Mouse (Mus musculus) liver, embryonic 12.5 days (tissue): ENCODE measurements at regions not wholly inside any gene's neighbourhood (a gene's known extent, or its start where the extent isn't known, plus 50 kb on each side); places are given as distances from the start of the nearest gene placed in this dataset.
"Not testable (repeated sequence)": the region's sequence is repeated elsewhere in the genome, so short reads cannot be mapped to it uniquely, and the experiment has no call there.

Source experiments
- ATAC-seq: fragments of 200-750 bp; cut with Nextera tagmentation; 2 replicates; pipeline ENCODE4 v1.8.0; 2017; ENCODE audit warnings: moderate number of reproducible peaks, mild to moderate bottlenecking, moderate library complexity
- H3K27ac ChIP-seq: fragments of 300-500 bp; sonication (generic); 2 replicates; pipeline ENCODE4 v1.5.1; 2016; ENCODE audit warnings: mild to moderate bottlenecking
- H3K27me3 ChIP-seq: fragments of 300-500 bp; sonication (generic); replicated peaks from 2 replicates; pipeline ENCODE4 v1.6.1; 2016; ENCODE audit warnings: mild to moderate bottlenecking, moderate library complexity
- H3K36me3 ChIP-seq: fragments of 300-500 bp; sonication (generic); 2 replicates; pipeline ENCODE4 v1.6.1; 2016; ENCODE audit warnings: mild to moderate bottlenecking, moderate library complexity
- H3K4me1 ChIP-seq: fragments of 300-500 bp; sonication (generic); 2 replicates; pipeline ENCODE4 v1.6.1; 2016
- H3K4me2 ChIP-seq: fragments of 300-500 bp; sonication (generic); 2 replicates; pipeline ENCODE4 v1.6.1; 2016; ENCODE audit warnings: mild to moderate bottlenecking, moderate library complexity
- H3K4me3 ChIP-seq: fragments of 300-500 bp; sonication (generic); 2 replicates; pipeline ENCODE4 v1.5.1; 2016; ENCODE audit warnings: mild to moderate bottlenecking, moderate library complexity
- H3K9ac ChIP-seq: fragments of 300-500 bp; sonication (generic); 2 replicates; pipeline ENCODE4 v1.6.1; 2016; ENCODE audit warnings: mild to moderate bottlenecking, moderate library complexity
- H3K9me3 ChIP-seq: fragments of 300-500 bp; sonication (generic); replicated peaks from 2 replicates; pipeline ENCODE4 v1.6.1; 2016; ENCODE audit warnings: mild to moderate bottlenecking, moderate library complexity
- WGBS: fragments of 180-500 bp; shearing (Covaris S2); methylation state at CpG from one replicate; pipeline ENCODE4 v1.1.7; 2016; ENCODE audit not compliant: insufficient replicate concordance; 5-methylcytosine and 5-hydroxymethylcytosine counted together

DNA sequence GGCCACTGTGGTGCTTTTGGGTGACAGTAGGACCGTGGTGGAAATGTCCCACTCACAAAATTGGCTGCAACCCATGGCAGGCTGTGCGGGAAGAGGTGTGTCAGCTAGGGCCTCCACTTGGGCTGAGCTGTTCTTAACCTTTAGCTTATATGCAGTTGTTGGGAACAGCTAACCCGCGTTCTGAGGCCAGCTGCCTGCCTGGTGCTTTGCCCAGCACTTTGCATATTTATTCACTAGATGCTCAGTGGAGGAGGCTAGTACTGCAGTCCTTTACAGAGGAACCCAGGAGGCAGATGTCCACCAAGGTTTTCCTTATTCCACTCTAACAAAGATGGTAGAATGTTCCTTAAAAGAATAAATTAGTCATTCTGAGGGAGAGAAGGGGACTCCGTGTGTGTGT is 101.3 kb downstream of the Sox2 start:
- no peak for ATAC-seq
- H3K9ac ChIP-seq, result no peak overlapping the region

GRCm38 (mm10) chr3:34753557-34753956 is 103.4 kb downstream of the Sox2 start:
- Histone ChIP-seq H3K27ac (no peak overlapping the region), H3K4me2 (no peak overlapping the region), H3K4me3 (no peak overlapping the region), H3K9me3 (no peaks in the 10 kb centered on the region), H3K9ac (no peak overlapping the region), H3K27me3 (no peaks in the 10 kb centered on the region), H3K4me1 (no peaks in the 10 kb centered on the region), H3K36me3 (no peaks in the 10 kb centered on the region)
- no peak for ATAC-seq
- 32% methylated on average over 8 of the region's 8 CpGs for WGBS

More for the DNA sequence above, 101.3 kb downstream of the Sox2 start:
- H3K36me3 ChIP-seq, result no peaks in the 10 kb centered on the region
- H3K9me3 ChIP-seq, result no peaks in the 10 kb centered on the region
- no peak overlapping the region for H3K4me2 ChIP-seq
- no peaks in the 10 kb centered on the region for H3K4me1 ChIP-seq
- no peak overlapping the region for H3K27ac ChIP-seq
- H3K4me3 ChIP-seq, result no peak overlapping the region
- no peaks in the 10 kb centered on the region for H3K27me3 ChIP-seq
- 61% methylated on average over 5 of the region's 5 CpGs for whole genome bisulfite sequencing

DNA sequence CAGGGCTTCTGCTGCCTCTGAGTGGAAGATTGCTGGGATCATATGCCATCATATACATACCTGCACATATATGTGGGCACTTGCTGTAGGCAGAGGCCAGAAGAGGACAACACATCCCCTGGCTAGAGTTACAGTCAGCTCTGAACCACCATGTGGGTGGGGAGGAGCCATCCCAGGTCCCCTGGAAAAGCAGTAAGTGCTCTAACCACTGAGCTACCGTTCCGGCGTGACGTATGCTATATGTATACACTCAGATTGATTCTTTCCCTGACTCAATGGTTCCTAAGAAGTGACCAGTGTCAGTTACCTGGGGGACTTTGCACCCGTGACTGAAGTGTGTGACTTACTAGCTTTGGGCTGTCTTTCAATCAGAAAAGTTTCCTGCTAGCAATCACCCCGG is 104.6 kb downstream of the Sox2 start:
- no peak overlapping the region for H3K4me2 ChIP-seq
- no peaks in the 10 kb centered on the region for H3K4me1 ChIP-seq
- H3K9ac ChIP-seq, result no peak overlapping the region
- no peak for ATAC-seq
- WGBS, result 74% methylated on average over 6 of the region's 6 CpGs
- H3K4me3 ChIP-seq, result no peak overlapping the region
- no peaks in the 10 kb centered on the region for H3K27me3 ChIP-seq
- H3K27ac ChIP-seq, result no peak overlapping the region
- no peaks in the 10 kb centered on the region for H3K36me3 ChIP-seq
- H3K9me3 ChIP-seq, result no peaks in the 10 kb centered on the region

DNA sequence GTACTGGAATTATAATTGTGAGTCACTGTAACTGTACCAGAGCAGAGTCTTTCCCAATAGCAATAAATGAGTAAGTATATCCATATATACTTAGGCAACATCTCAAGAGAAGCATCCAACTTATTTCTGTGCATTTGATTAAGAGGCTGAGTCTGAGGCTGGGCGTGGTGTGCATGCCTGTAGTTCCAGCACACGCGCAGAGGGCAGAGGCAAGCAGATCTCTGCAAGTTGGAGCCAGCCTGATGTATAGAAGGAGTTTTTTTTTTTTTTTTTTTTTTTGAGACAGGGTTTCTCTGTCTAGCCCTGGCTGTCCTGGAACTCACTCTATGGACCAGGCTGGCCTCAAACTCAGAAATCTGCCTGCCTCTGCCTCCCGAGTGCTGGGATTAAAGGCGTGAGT is 105.1 kb downstream of the Sox2 start:
- not testable (repeated sequence) for ATAC-seq, H3K27ac ChIP-seq, H3K27me3 ChIP-seq, H3K4me3 ChIP-seq, H3K9me3 ChIP-seq, H3K36me3 ChIP-seq, H3K4me1 ChIP-seq, H3K9ac ChIP-seq, H3K4me2 ChIP-seq
- 71% methylated on average over 5 of the region's 5 CpGs for WGBS

GRCm38 (mm10) chr3:34756632-34757031 is 106.4 kb downstream of the Sox2 start:
- WGBS, result 34% methylated on average over 7 of the region's 7 CpGs
- Histone ChIP-seq H3K9me3 (no peaks in the 10 kb centered on the region), H3K4me3 (no peak overlapping the region), H3K4me1 (no peaks in the 10 kb centered on the region), H3K4me2 (no peak overlapping the region), H3K27ac (no peak overlapping the region), H3K9ac (no peak overlapping the region), H3K36me3 (no peaks in the 10 kb centered on the region), H3K27me3 (no peaks in the 10 kb centered on the region)
- ATAC-seq, result no peak

- H3K27me3 ChIP-seq, result no peaks in the 10 kb centered on the region
- H3K9me3 ChIP-seq, result no peaks in the 10 kb centered on the region
- no peak overlapping the region for H3K9ac ChIP-seq
- no peak overlapping the region for H3K4me2 ChIP-seq
- ATAC-seq, result no peak
- no peak overlapping the region for H3K27ac ChIP-seq
- no peaks in the 10 kb centered on the region for H3K4me1 ChIP-seq
- 42% methylated on average over 6 of the region's 6 CpGs for WGBS
- H3K4me3 ChIP-seq, result no peak overlapping the region
- H3K36me3 ChIP-seq, result no peaks in the 10 kb centered on the region
Observed at GRCm38 (mm10) chr3:34757130-34757529, 106.9 kb downstream of the Sox2 start.

DNA sequence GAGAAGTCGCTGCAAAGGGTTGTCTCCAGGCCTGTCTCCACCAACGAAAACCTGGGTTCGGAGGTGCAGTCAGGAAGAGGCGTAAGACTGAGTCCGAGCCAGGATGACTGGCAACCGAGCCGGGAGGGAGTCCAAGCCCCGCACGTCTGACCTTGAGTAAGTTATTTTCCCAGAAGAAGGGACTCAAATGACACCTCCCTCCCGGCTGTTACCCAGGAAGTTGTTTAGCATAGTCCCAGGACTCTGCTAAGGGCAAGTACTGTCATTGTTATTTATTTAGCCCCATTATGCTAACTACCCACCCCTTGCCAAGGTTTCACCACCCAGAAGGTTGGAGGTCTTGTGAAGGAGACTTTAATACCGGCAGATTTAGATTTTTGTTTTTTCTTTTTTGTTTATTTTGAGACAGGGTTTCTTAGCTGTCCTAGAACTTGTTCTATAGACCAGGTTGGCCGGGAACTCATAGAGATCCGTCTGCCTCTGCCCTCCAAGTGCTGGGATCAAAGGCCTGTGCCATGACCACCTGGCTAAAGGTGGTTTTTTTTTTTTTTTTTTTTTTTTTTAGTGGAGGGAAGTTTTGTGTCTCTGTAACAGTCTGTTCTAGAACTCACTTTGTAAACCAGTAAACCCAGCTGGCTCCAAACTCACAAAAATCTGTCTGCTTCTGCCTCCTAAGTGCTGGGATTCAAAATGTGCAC is 107.8 kb downstream of the Sox2 start:
- WGBS, result 37% methylated on average over 13 of the region's 13 CpGs
- H3K4me3 ChIP-seq, result no peak overlapping the region
- no peak overlapping the region for H3K27ac ChIP-seq
- H3K36me3 ChIP-seq, result no peaks in the 10 kb centered on the region
- H3K4me2 ChIP-seq, result no peak overlapping the region
- H3K9ac ChIP-seq, result no peak overlapping the region
- ATAC-seq, result no peak
- H3K9me3 ChIP-seq, result no peaks in the 10 kb centered on the region
- H3K27me3 ChIP-seq, result no peaks in the 10 kb centered on the region
- no peaks in the 10 kb centered on the region for H3K4me1 ChIP-seq

DNA sequence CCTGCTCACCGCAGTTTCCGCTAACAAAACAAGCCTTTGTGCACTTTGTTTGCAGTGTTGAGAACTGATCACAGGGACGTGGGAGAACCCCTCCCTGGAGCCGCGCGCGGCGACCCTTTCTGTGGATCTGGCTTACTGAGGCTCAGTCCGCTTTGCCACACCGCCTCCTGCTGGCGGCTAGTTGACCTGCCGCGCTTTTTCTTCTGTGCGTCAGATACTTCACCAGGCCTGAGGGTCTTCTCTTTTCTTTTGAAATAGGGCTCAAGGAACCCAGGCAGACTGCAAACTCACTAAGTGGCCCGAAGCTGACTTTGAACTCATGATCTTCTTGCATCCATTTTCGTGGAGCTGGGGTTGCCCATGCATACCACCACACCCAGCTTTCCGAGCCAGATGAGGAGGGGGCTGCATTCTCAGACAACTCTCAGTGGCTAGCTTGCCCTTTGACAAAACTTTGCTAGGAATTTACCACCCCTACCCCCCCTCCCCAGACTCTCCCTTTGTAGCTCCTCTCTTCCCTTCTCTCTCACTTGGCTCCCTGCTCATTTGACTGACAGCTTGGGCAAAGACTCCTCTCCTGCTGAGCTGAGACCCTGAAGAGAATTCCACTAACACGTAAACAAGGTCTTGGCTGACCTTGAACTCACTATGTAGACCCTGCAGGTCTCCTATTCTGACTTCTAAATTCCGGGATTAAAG is 109.9 kb downstream of the Sox2 start:
- Histone ChIP-seq H3K4me2 (no peak overlapping the region), H3K4me1 (no peaks in the 10 kb centered on the region), H3K27ac (no peak overlapping the region), H3K36me3 (no peaks in the 10 kb centered on the region), H3K4me3 (no peak overlapping the region), H3K9ac (no peak overlapping the region), H3K27me3 (no peaks in the 10 kb centered on the region), H3K9me3 (no peaks in the 10 kb centered on the region)
- WGBS, result 46% methylated on average over 19 of the region's 19 CpGs
- ATAC-seq, result no peak

DNA sequence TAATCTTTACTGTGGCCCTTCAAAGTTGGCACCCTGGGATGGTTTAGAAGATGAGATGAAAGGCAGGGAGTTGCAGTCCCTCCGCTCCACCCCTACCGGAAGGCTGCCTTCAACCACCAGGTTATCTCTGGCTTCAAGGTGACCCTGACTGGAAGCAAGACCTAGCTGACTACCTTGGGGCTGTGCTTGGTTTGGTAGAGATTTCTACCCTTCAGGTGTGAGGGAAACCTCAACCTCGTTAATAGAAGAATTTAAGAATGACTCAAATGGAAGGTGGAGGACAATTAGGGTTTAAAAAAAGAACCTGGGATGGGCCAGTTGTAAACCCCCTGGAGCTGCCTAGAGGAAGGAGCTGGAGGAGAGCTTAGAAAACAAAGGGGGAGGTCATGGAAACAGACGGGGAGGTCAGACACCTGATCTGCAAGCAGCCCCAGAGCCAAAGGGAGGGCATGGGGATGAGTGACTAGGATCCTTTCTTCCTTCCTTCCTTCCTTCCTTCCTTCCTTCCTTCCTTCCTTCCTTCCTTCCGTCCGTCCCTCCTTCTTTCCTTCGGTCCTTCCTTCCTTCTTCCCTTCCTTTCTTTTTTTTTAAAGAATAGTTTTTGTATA is 111.1 kb downstream of the Sox2 start:
- H3K9me3 ChIP-seq, result no peaks in the 10 kb centered on the region
- 60% methylated on average over 7 of the region's 7 CpGs for WGBS
- no peak overlapping the region for H3K4me2 ChIP-seq
- H3K27ac ChIP-seq, result no peak overlapping the region
- no peak for ATAC-seq
- no peaks in the 10 kb centered on the region for H3K36me3 ChIP-seq
- H3K4me3 ChIP-seq, result no peak overlapping the region
- H3K4me1 ChIP-seq, result no peaks in the 10 kb centered on the region
- no peaks in the 10 kb centered on the region for H3K27me3 ChIP-seq
- H3K9ac ChIP-seq, result no peak overlapping the region

GRCm38 (mm10) chr3:34761783-34762182 is 111.6 kb downstream of the Sox2 start:
- WGBS, result 70% methylated on average over 4 of the region's 4 CpGs
- H3K9me3 ChIP-seq, result no peaks in the 10 kb centered on the region
- no peaks in the 10 kb centered on the region for H3K36me3 ChIP-seq
- H3K4me1 ChIP-seq, result no peaks in the 10 kb centered on the region
- H3K27ac ChIP-seq, result no peak overlapping the region
- H3K27me3 ChIP-seq, result no peaks in the 10 kb centered on the region
- no peak for ATAC-seq
- no peak overlapping the region for H3K9ac ChIP-seq
- no peak overlapping the region for H3K4me2 ChIP-seq
- H3K4me3 ChIP-seq, result no peak overlapping the region

DNA sequence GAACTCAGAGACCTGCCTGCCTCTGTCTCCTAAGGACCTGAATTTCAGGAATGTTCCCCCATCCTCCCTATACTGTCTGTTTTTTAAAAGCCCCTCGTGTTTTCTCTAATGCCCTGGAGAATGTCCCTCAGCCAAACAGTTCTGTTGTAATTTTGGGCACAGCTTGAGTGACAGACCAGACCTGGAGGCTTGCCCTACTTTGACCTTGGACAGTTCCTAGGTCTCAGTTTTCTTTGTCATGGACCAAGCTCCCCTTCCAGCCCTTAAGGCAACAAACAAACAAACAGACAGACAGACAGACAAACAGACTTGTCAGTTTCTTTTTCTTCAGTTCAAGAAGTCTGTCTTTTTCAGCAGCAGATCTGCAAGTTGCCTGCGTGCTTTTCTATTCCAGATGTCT is 114.4 kb downstream of the Sox2 start:
- Histone ChIP-seq H3K4me1 (no peaks in the 10 kb centered on the region), H3K4me3 (no peak overlapping the region), H3K27me3 (no peaks in the 10 kb centered on the region), H3K4me2 (no peak overlapping the region), H3K9me3 (no peaks in the 10 kb centered on the region), H3K27ac (no peak overlapping the region), H3K36me3 (no peaks in the 10 kb centered on the region), H3K9ac (no peak overlapping the region)
- ATAC-seq, result no peak
- 47% methylated on average over 2 of the region's 2 CpGs for WGBS

GRCm38 (mm10) chr3:34765151-34765550 is 114.9 kb downstream of the Sox2 start:
- WGBS, result 64% methylated on average over 6 of the region's 6 CpGs
- no peaks in the 10 kb centered on the region for H3K9me3 ChIP-seq
- no peaks in the 10 kb centered on the region for H3K4me1 ChIP-seq
- H3K27ac ChIP-seq, result no peak overlapping the region
- H3K27me3 ChIP-seq, result no peaks in the 10 kb centered on the region
- no peak for ATAC-seq
- no peak overlapping the region for H3K9ac ChIP-seq
- H3K4me3 ChIP-seq, result no peak overlapping the region
- H3K4me2 ChIP-seq, result no peak overlapping the region
- no peaks in the 10 kb centered on the region for H3K36me3 ChIP-seq
